Mouse (Mus musculus): ENCODE measurements at regions not wholly inside any gene's neighbourhood (a gene's known extent, or its start where the extent isn't known, plus 50 kb on each side); places are given as distances from the start of the nearest gene placed in this dataset.
"Not testable (repeated sequence)": the region's sequence is repeated elsewhere in the genome, so short reads cannot be mapped to it uniquely, and the experiment has no call there.

GRCm38 (mm10) chr16:50783784-50784650 is 193.1 kb upstream of the Ccdc54 start:
- Histone ChIP-seq H3K27me3 (ENCODE audit: control insufficient read depth, insufficient read depth, low read length) (no peaks in the 10 kb centered on the region), H3K4me2 (ENCODE audit: low read depth) (no peak overlapping the region), H3K4me3 (ENCODE audit: low read depth, low read length) (no peak overlapping the region), H3K9me3 (ENCODE audit: control insufficient read depth, low read length) (no peaks in the 10 kb centered on the region), H3K36me3 (ENCODE audit: control insufficient read depth, insufficient read depth, low read length) (no peaks in the 10 kb centered on the region), H3K9ac (ENCODE audit: low read length) (no peak overlapping the region), H3K27ac (ENCODE audit: low read depth, low read length) (no peak overlapping the region), H3K4me1 (ENCODE audit: control insufficient read depth, insufficient read depth, low read length) (no peaks in the 10 kb centered on the region)
- WGBS = 61% methylated on average over 20 of the region's 20 CpGs
- DNase-seq (ENCODE audit: low spot score) (peak; percentile 30), ATAC-seq (ENCODE audit: insufficient read depth, low FRiP score, low TSS enrichment) (no peak)

- Histone ChIP-seq H3K4me2 (ENCODE audit: low read depth) (no peak overlapping the region), H3K27ac (ENCODE audit: low read depth, low read length) (no peak overlapping the region), H3K9me3 (ENCODE audit: control insufficient read depth, low read length) (no peaks in the 10 kb centered on the region), H3K4me1 (ENCODE audit: control insufficient read depth, insufficient read depth, low read length) (no peaks in the 10 kb centered on the region), H3K27me3 (ENCODE audit: control insufficient read depth, insufficient read depth, low read length) (no peaks in the 10 kb centered on the region), H3K36me3 (ENCODE audit: control insufficient read depth, insufficient read depth, low read length) (no peaks in the 10 kb centered on the region), H3K9ac (ENCODE audit: low read length) (no peak overlapping the region), H3K4me3 (ENCODE audit: low read depth, low read length) (no peak overlapping the region)
- no peak for ATAC-seq (ENCODE audit: insufficient read depth, low FRiP score, low TSS enrichment)
- WGBS = 60% methylated on average over 6 of the region's 6 CpGs
- no peak for DNase-seq (ENCODE audit: low spot score)
These were observed 192.3 kb upstream of the Ccdc54 start for GRCm38 (mm10) chr16:50783240-50783639.

- 38% methylated on average over 6 of the region's 6 CpGs for WGBS
- Histone ChIP-seq H3K9me3 (ENCODE audit: control insufficient read depth, low read length) (no peaks in the 10 kb centered on the region), H3K36me3 (ENCODE audit: control insufficient read depth, insufficient read depth, low read length) (no peaks in the 10 kb centered on the region), H3K4me2 (ENCODE audit: low read depth) (no peak overlapping the region), H3K9ac (ENCODE audit: low read length) (no peak overlapping the region), H3K4me3 (ENCODE audit: low read depth, low read length) (no peak overlapping the region), H3K27ac (ENCODE audit: low read depth, low read length) (no peak overlapping the region), H3K27me3 (ENCODE audit: control insufficient read depth, insufficient read depth, low read length) (no peaks in the 10 kb centered on the region), H3K4me1 (ENCODE audit: control insufficient read depth, insufficient read depth, low read length) (no peaks in the 10 kb centered on the region)
- DNase-seq (ENCODE audit: low spot score) (no peak), ATAC-seq (ENCODE audit: insufficient read depth, low FRiP score, low TSS enrichment) (no peak)
These were observed 188.3 kb upstream of the Ccdc54 start for GRCm38 (mm10) chr16:50779030-50779784.

GRCm38 (mm10) chr16:50774699-50775098 is 183.7 kb upstream of the Ccdc54 start:
- not testable (repeated sequence) for H3K27ac ChIP-seq (ENCODE audit: low read depth, low read length); H3K4me1 ChIP-seq (ENCODE audit: control insufficient read depth, insufficient read depth, low read length); H3K4me3 ChIP-seq (ENCODE audit: low read depth, low read length); DNase-seq (ENCODE audit: low spot score); H3K9me3 ChIP-seq (ENCODE audit: control insufficient read depth, low read length); ATAC-seq (ENCODE audit: insufficient read depth, low FRiP score, low TSS enrichment); H3K9ac ChIP-seq (ENCODE audit: low read length); H3K36me3 ChIP-seq (ENCODE audit: control insufficient read depth, insufficient read depth, low read length); H3K4me2 ChIP-seq (ENCODE audit: low read depth); H3K27me3 ChIP-seq (ENCODE audit: control insufficient read depth, insufficient read depth, low read length)
- 93% methylated on average over 12 of the region's 12 CpGs for WGBS

- Histone ChIP-seq H3K4me3 (ENCODE audit: low read depth, low read length) (no peak overlapping the region), H3K9ac (ENCODE audit: low read length) (no peak overlapping the region), H3K27me3 (ENCODE audit: control insufficient read depth, insufficient read depth, low read length) (no peaks in the 10 kb centered on the region), H3K36me3 (ENCODE audit: control insufficient read depth, insufficient read depth, low read length) (no peaks in the 10 kb centered on the region), H3K4me1 (ENCODE audit: control insufficient read depth, insufficient read depth, low read length) (no peaks in the 10 kb centered on the region), H3K27ac (ENCODE audit: low read depth, low read length) (no peak overlapping the region), H3K4me2 (ENCODE audit: low read depth) (no peak overlapping the region), H3K9me3 (ENCODE audit: control insufficient read depth, low read length) (no peaks in the 10 kb centered on the region)
- 89% methylated on average over 11 of the region's 11 CpGs for WGBS
- DNase-seq (ENCODE audit: low spot score) = no peak
- ATAC-seq (ENCODE audit: insufficient read depth, low FRiP score, low TSS enrichment) = no peak
These were observed 175.3 kb upstream of the Ccdc54 start for GRCm38 (mm10) chr16:50766055-50766770.

- H3K4me1 ChIP-seq (ENCODE audit: control insufficient read depth, insufficient read depth, low read length) = no peaks in the 10 kb centered on the region
- ATAC-seq (ENCODE audit: insufficient read depth, low FRiP score, low TSS enrichment) (no peak), DNase-seq (ENCODE audit: low spot score) (no peak)
- H3K36me3 ChIP-seq (ENCODE audit: control insufficient read depth, insufficient read depth, low read length) = no peaks in the 10 kb centered on the region
- no peaks in the 10 kb centered on the region for H3K9me3 ChIP-seq (ENCODE audit: control insufficient read depth, low read length)
- H3K27ac ChIP-seq (ENCODE audit: low read depth, low read length) = no peak overlapping the region
- WGBS = 79% methylated on average over 3 of the region's 3 CpGs
- no peak overlapping the region for H3K4me3 ChIP-seq (ENCODE audit: low read depth, low read length)
- H3K9ac ChIP-seq (ENCODE audit: low read length) = no peak overlapping the region
- H3K4me2 ChIP-seq (ENCODE audit: low read depth) = no peak overlapping the region
- no peaks in the 10 kb centered on the region for H3K27me3 ChIP-seq (ENCODE audit: control insufficient read depth, insufficient read depth, low read length)
These were observed 171.1 kb upstream of the Ccdc54 start for GRCm38 (mm10) chr16:50762096-50762495.

- WGBS = 91% methylated on average over 5 of the region's 5 CpGs
These were observed 169.0 kb upstream of the Ccdc54 start for GRCm38 (mm10) chr16:50759979-50760378.

GRCm38 (mm10) chr16:50756696-50757095 is 165.7 kb upstream of the Ccdc54 start:
- Histone ChIP-seq H3K9ac (ENCODE audit: low read length) (no peak overlapping the region), H3K36me3 (ENCODE audit: control insufficient read depth, insufficient read depth, low read length) (no peaks in the 10 kb centered on the region), H3K4me2 (ENCODE audit: low read depth) (no peak overlapping the region), H3K9me3 (ENCODE audit: control insufficient read depth, low read length) (no peaks in the 10 kb centered on the region), H3K4me1 (ENCODE audit: control insufficient read depth, insufficient read depth, low read length) (no peaks in the 10 kb centered on the region), H3K27me3 (ENCODE audit: control insufficient read depth, insufficient read depth, low read length) (no peaks in the 10 kb centered on the region), H3K4me3 (ENCODE audit: low read depth, low read length) (no peak overlapping the region), H3K27ac (ENCODE audit: low read depth, low read length) (no peak overlapping the region)
- 53% methylated on average over 4 of the region's 4 CpGs for WGBS
- ATAC-seq (ENCODE audit: insufficient read depth, low FRiP score, low TSS enrichment) (no peak), DNase-seq (ENCODE audit: low spot score) (peak; percentile 27)

More at GRCm38 (mm10) chr16:50759979-50760378, 169.0 kb upstream of the Ccdc54 start:
- ATAC-seq (ENCODE audit: insufficient read depth, low FRiP score, low TSS enrichment) (no peak), DNase-seq (ENCODE audit: low spot score) (no peak)
- Histone ChIP-seq H3K36me3 (ENCODE audit: control insufficient read depth, insufficient read depth, low read length) (no peaks in the 10 kb centered on the region), H3K4me2 (ENCODE audit: low read depth) (no peak overlapping the region), H3K9me3 (ENCODE audit: control insufficient read depth, low read length) (no peaks in the 10 kb centered on the region), H3K27me3 (ENCODE audit: control insufficient read depth, insufficient read depth, low read length) (no peaks in the 10 kb centered on the region), H3K4me3 (ENCODE audit: low read depth, low read length) (no peak overlapping the region), H3K9ac (ENCODE audit: low read length) (no peak overlapping the region), H3K4me1 (ENCODE audit: control insufficient read depth, insufficient read depth, low read length) (no peaks in the 10 kb centered on the region), H3K27ac (ENCODE audit: low read depth, low read length) (no peak overlapping the region)

Measured in neural tube, embryonic 11.5 days (tissue).